Mouse (Mus musculus): ENCODE results near the gene Tmem229a. TPM values are rescaled to one million over a fixed set of nuclear protein-coding genes. Genes with fewer than 3 reads are reported as not detected.

Tmem229a gene
- polyA plus RNA-seq, 1 experiment from 2014 or later = 0.63 TPM

DNA sequence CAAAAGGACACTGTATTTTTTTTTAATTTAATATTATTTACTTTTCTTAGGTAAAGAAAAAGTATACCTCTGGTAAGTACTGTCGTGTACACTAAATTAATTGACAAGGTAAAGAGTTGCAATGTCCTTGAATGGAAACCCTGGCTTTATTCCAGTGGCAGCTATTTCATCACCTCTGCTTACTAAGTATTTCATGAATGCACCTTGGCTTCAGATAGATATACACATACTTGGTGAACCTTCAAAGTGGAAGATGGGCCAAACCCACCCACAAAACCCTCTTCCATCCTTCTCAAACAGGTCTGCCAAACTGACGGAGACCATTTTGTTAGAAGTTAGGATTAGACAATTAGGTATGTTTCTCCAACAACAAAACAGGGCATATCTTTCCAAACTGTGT lies 5.4 kb downstream of the Tmem229a start:
- WGBS = 86% methylated on average over 2 of the region's 2 CpGs
- H3K9me3 ChIP-seq = no peaks in the 10 kb centered on the region
- H3K4me1 ChIP-seq (replicated peaks) = peaks cover 13% of the 10 kb centered on the region; the same call in 1 of the 2 replicates
- DNase-seq (ENCODE audit: low spot score) = no peak
- peaks cover 13% of the 10 kb centered on the region for H3K27me3 ChIP-seq (ENCODE audit: insufficient read depth, poor library complexity, severe bottlenecking)
- H3K4me3 ChIP-seq = no peak overlapping the region
- H3K27ac ChIP-seq = no peak overlapping the region
- H3K36me3 ChIP-seq = no peaks in the 10 kb centered on the region

DNA sequence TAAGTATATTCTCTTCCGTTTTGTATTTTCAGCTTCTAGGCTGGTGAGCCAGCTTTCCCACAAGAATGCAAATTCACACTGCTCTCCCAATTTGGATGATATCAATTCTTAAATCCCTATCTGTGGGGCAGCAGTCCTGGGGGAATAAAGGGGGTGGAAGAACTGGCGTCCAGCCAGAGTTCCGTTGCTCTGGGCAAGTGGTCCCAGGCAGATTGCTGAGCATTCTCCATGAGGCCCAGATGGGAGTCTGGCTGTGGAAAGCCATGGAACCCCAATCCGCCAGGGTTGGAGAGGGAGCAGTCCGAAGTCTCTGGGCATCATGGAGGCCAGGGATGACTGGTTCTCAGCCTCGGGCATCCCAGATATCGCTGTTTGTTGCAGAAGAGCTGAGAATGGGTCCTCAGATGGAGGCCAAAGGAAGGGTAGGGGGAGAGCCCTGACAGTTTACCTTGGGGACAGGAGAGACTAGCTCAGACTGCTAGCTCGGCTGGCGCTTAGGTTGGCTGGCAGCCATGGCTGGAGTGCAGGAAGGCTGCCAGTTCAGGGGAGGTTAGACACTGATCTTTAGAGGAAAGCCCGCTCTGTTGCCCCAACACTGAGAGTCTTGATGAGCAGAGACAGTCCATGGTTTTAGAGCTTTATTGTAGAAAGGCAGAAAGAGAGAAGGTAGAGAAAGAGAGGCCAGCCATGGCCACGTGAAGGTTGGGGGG lies 30.9 kb downstream of the Tmem229a start:
- DNase-seq (ENCODE audit: low spot score) = no peak
- H3K9me3 ChIP-seq = 0 out of 2 replicates have a peak, but pooled peaks cover 16% of the 10 kb centered on the region
- 91% methylated on average over 11 of the region's 11 CpGs for WGBS

DNA sequence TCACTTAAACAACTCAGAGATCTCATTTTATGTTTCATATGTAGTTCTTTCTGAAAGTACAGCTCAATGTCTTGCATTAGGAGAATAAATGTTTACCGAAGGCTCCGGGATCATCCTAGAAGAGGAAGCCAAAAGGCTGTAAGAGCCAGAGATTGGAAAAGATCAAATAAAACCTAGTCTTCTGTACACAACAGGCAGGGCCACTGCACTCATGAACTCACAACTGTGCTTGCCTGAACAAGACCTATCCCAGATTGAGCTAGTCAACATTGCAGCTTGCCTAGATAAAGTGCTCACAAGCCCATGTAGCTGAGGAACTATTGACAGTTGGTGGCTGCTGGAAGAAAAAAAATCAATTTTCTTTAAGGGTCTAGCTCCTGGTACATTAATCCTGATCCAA lies 42.5 kb downstream of the Tmem229a start:
- no peak for DNase-seq (ENCODE audit: low spot score)
- Histone ChIP-seq H3K27me3 (ENCODE audit: insufficient read depth, poor library complexity, severe bottlenecking) (no peaks in the 10 kb centered on the region), H3K4me1 (replicated peaks) (no peaks in the 10 kb centered on the region), H3K9me3 (no peaks in the 10 kb centered on the region), H3K36me3 (no peaks in the 10 kb centered on the region), H3K27ac (no peak overlapping the region), H3K4me3 (no peak overlapping the region)
- 95% methylated on average over 2 of the region's 2 CpGs for WGBS

More for the DNA sequence above, 30.9 kb downstream of the Tmem229a start:
- H3K4me1 ChIP-seq (replicated peaks) = no peaks in the 10 kb centered on the region
- no peaks in the 10 kb centered on the region for H3K27me3 ChIP-seq (ENCODE audit: insufficient read depth, poor library complexity, severe bottlenecking)
- H3K27ac ChIP-seq = no peak overlapping the region
- no peak overlapping the region for H3K4me3 ChIP-seq
- H3K36me3 ChIP-seq = no peaks in the 10 kb centered on the region

DNA sequence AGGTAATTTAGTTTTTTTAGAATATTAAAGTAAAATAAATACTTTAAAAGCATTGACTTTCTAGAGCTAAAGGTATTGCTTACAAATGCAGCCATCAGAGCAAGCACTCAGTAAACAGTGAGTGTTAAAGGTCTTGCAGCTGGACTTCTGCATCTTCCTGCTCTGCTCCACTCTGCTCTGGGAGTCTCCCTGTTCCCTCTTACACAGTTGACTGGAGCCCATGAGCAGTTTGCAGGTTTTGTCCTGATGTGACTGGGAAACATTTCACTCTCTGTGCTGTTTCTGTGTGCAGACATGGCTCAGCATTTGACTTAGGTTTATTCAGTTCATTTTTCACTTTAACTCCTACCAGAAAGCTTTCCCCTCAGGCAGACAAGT lies 45.4 kb downstream of the Tmem229a start:
- Histone ChIP-seq H3K9me3 (no peaks in the 10 kb centered on the region), H3K4me3 (no peak overlapping the region), H3K27me3 (ENCODE audit: insufficient read depth, poor library complexity, severe bottlenecking) (no peaks in the 10 kb centered on the region), H3K27ac (no peak overlapping the region), H3K36me3 (no peaks in the 10 kb centered on the region), H3K4me1 (replicated peaks) (no peaks in the 10 kb centered on the region)
- no peak for DNase-seq (ENCODE audit: low spot score)

DNA sequence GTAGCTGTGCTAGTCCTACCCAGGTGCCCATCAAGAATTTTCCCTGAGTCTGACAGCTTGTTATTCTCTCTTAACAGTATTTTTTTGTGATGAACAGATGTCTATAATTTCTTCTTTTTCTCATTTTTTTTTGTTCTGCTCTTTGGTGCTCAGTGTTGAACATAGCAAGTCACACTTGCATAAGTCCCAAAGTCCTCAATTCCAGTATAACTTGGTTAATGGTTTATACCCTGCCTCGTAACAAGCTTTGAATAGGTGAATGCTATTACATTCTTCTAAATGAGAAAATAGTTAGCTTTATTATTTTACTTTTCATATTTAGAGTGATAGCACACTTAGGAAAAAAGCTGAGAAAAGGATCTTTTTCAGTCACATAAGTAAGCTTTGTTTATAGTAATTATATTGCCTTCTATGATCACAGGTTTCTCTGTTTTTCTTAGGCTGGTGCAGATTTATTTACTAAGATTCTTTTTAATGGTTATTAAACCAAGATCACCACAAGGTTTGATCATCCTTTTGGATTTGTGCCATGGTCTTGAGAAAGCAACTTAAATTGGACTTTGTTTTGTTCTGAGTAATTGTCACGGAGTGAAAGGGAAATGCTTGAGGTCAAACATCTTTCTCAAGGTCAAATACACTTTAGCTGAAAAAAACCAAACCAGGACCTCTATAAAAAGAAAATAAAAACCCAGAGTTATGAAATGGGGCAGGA lies 45.9 kb downstream of the Tmem229a start:
- no peak for DNase-seq (ENCODE audit: low spot score)
- 81% methylated on average over 2 of the region's 2 CpGs for WGBS
- no peaks in the 10 kb centered on the region for H3K36me3 ChIP-seq
- no peak overlapping the region for H3K4me3 ChIP-seq
- H3K9me3 ChIP-seq = no peaks in the 10 kb centered on the region
- H3K4me1 ChIP-seq (replicated peaks) = no peaks in the 10 kb centered on the region
- no peak overlapping the region for H3K27ac ChIP-seq
- H3K27me3 ChIP-seq (ENCODE audit: insufficient read depth, poor library complexity, severe bottlenecking) = no peaks in the 10 kb centered on the region

DNA sequence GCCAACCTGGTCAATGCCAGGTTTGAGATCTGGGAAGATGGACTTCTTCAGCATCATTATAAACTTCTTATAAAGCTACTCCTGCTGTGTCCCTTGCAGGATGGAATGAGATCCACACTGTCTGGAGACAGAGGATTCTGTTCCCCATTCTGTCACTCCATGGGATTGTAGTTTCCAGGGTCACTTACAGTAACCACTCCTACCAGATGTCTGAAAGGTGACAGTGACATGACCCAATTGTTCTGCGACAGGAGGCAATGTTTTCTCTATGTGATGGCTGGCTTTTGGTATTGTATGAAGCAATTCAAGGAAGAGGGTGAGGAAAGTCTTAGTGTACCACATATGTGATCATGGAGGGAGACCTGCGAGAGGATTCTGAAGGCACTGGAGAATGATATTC lies 48.3 kb downstream of the Tmem229a start:
- H3K27ac ChIP-seq = no peak overlapping the region
- H3K36me3 ChIP-seq = no peaks in the 10 kb centered on the region
- H3K27me3 ChIP-seq (ENCODE audit: insufficient read depth, poor library complexity, severe bottlenecking) = no peaks in the 10 kb centered on the region
- DNase-seq (ENCODE audit: low spot score) = no peak
- no peak overlapping the region for H3K4me3 ChIP-seq
- WGBS = 87% methylated on average over 2 of the region's 2 CpGs
- no peaks in the 10 kb centered on the region for H3K9me3 ChIP-seq
- H3K4me1 ChIP-seq (replicated peaks) = no peaks in the 10 kb centered on the region

DNA sequence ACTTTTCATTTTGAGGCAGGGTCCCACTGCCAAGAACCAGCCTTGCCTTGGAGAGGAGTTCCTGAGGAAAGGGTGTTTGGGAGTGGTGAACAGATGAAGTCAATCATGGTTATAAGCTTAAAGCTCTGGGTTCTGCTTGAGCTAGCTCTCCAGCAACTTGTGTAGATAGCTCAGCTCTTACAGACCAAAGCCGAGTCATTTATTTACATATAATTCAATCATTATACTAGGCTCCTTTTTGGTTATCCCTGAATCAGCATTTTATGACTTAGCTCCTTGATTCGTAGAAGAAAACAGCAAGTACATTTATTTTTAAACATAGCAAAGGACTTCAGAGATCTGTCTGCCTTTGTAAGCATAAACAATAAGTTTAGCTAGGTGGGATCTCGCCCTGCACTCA lies 51.0 kb downstream of the Tmem229a start:
- Histone ChIP-seq H3K4me1 (replicated peaks) (no peaks in the 10 kb centered on the region), H3K27ac (no peak overlapping the region), H3K36me3 (no peaks in the 10 kb centered on the region), H3K4me3 (no peak overlapping the region), H3K27me3 (ENCODE audit: insufficient read depth, poor library complexity, severe bottlenecking) (no peaks in the 10 kb centered on the region), H3K9me3 (no peaks in the 10 kb centered on the region)
- WGBS = 85% methylated on average over 3 of the region's 3 CpGs
- DNase-seq (ENCODE audit: low spot score) = no peak

Other genes starting within 250 kb of the Tmem229a start
- gene Hyal6, start 223.1 kb downstream of the Tmem229a start, polyA plus RNA-seq (2016; fragmentation: Nextera tagmentation; extraction: Ambion mirVana) = not detected in 2 replicates
- gene Hyal4, start 208.0 kb downstream of the Tmem229a start, polyA plus RNA-seq (2016; fragmentation: Nextera tagmentation; extraction: Ambion mirVana) = not detected in 2 replicates
- gene Spam1, start 165.1 kb downstream of the Tmem229a start, polyA plus RNA-seq (2016; fragmentation: Nextera tagmentation; extraction: Ambion mirVana) = not detected in 2 replicates
- not detected in 2 replicates for gene Hyal5, start 98.3 kb downstream of the Tmem229a start, polyA plus RNA-seq (2016; fragmentation: Nextera tagmentation; extraction: Ambion mirVana)

Data from hindbrain, embryonic 10.5 days (tissue).